Mouse (Mus musculus) liver, embryonic 16.5 days (tissue): ENCODE data around the gene Gse1. TPM values are rescaled to one million over a fixed set of nuclear protein-coding genes. Genes with fewer than 3 reads are reported as not detected.
"Not testable (repeated sequence)": the region's sequence is repeated elsewhere in the genome, so short reads cannot be mapped to it uniquely, and the experiment has no call there.

ENCODE experiments used
- ATAC-seq: fragments of 200-750 bp; cut with Nextera tagmentation; 2 replicates; pipeline ENCODE4 v1.8.0; 2017; ENCODE audit warnings: low read depth, mild to moderate bottlenecking, moderate number of reproducible peaks, moderate library complexity
- H3K27ac ChIP-seq: fragments of 300-500 bp; sonication (generic); 2 replicates; pipeline ENCODE4 v1.5.1; 2014; ENCODE audit warnings: mild to moderate bottlenecking, low read length
- H3K27me3 ChIP-seq: fragments of 300-500 bp; sonication (generic); 2 replicates; pipeline ENCODE4 v1.6.1; 2014; ENCODE audit warnings: low read depth, low read length, mixed read lengths; ENCODE audit not compliant: control insufficient read depth, insufficient read depth
- H3K36me3 ChIP-seq: fragments of 300-500 bp; sonication (generic); 2 replicates; pipeline ENCODE4 v1.6.1; 2014; ENCODE audit warnings: mild to moderate bottlenecking; ENCODE audit not compliant: control insufficient read depth, insufficient read depth
- H3K4me1 ChIP-seq: fragments of 300-500 bp; sonication (generic); 2 replicates; pipeline ENCODE4 v1.6.1; 2014; ENCODE audit warnings: low read depth, low read length, mixed read lengths; ENCODE audit not compliant: control insufficient read depth
- H3K4me2 ChIP-seq: fragments of 300-500 bp; sonication (generic); 2 replicates; pipeline ENCODE4 v1.6.1; 2014; ENCODE audit warnings: low read depth, low read length, mixed read lengths
- H3K4me3 ChIP-seq: fragments of 300-500 bp; sonication (generic); 2 replicates; pipeline ENCODE4 v1.5.1; 2014; ENCODE audit warnings: low read depth, mild to moderate bottlenecking, low read length
- H3K9ac ChIP-seq: fragments of 300-500 bp; sonication (generic); 2 replicates; pipeline ENCODE4 v1.6.1; 2014; ENCODE audit warnings: low read depth, low read length
- H3K9me3 ChIP-seq: fragments of 300-500 bp; sonication (generic); replicated peaks from 2 replicates; pipeline ENCODE4 v1.6.1; 2016; ENCODE audit warnings: low read length; ENCODE audit not compliant: control insufficient read depth
- WGBS: fragments of 180-500 bp; shearing (Covaris S2); extraction: QIAGEN DNeasy Blood & Tissue Kit; methylation state at CpG from one replicate; pipeline ENCODE4 v1.1.7; 2014; ENCODE audit not compliant: insufficient replicate concordance; 5-methylcytosine and 5-hydroxymethylcytosine counted together
- polyA plus RNA-seq: library from polyadenylated mRNA; unstranded; fragments of >200 nt; fragmentation: Nextera tagmentation; extraction: Ambion mirVana; gene quantifications from 2 replicates; pipeline ENCODE4 v1.2.1, GENCODE M21; 2015

Gene Gse1
- polyA plus RNA-seq, 1 experiment from 2014 or later, result 9.5 TPM

- not testable (repeated sequence) for H3K27me3 ChIP-seq, H3K4me2 ChIP-seq, H3K9me3 ChIP-seq, ATAC-seq, H3K27ac ChIP-seq, H3K4me3 ChIP-seq, H3K9ac ChIP-seq, H3K36me3 ChIP-seq
- WGBS, result 48% methylated on average over 3 of the region's 3 CpGs
- peaks cover 23% of the 10 kb centered on the region for H3K4me1 ChIP-seq
Observed at GRCm38 (mm10) chr8:120334261-120334660, 106.0 kb downstream of the Gse1 start.

- ATAC-seq, result no peak
- peaks cover 22% of the 10 kb centered on the region for H3K4me1 ChIP-seq
- no peak overlapping the region for H3K9ac ChIP-seq
- H3K9me3 ChIP-seq, result no peaks in the 10 kb centered on the region; the same call in 1 of the 2 replicates
- H3K4me2 ChIP-seq, result peak overlapping the region; percentile 49; the same call in 1 of the 2 replicates
- 13% methylated on average over 5 of the region's 5 CpGs for WGBS
- H3K4me3 ChIP-seq, result no peak overlapping the region
- H3K36me3 ChIP-seq, result no peaks in the 10 kb centered on the region
- H3K27ac ChIP-seq, result peak overlapping the region; percentile 34; the same call in 1 of the 2 replicates
- no peaks in the 10 kb centered on the region; the same call in 1 of the 2 replicates for H3K27me3 ChIP-seq
Observed at GRCm38 (mm10) chr8:120334878-120335261, 106.6 kb downstream of the Gse1 start.

- Histone ChIP-seq H3K4me2 (peak overlapping the region; percentile 49), H3K9me3 (no peaks in the 10 kb centered on the region; the same call in 1 of the 2 replicates), H3K9ac (peak overlapping the region; percentile 46), H3K4me3 (peak overlapping the region; percentile 13), H3K36me3 (no peaks in the 10 kb centered on the region), H3K4me1 (peaks cover 22% of the 10 kb centered on the region), H3K27ac (peak overlapping the region; percentile 34), H3K27me3 (no peaks in the 10 kb centered on the region; the same call in 1 of the 2 replicates)
- WGBS, result 5% methylated on average over 17 of the region's 17 CpGs
- no peak for ATAC-seq
Observed at GRCm38 (mm10) chr8:120335262-120336086, 107.2 kb downstream of the Gse1 start.

GRCm38 (mm10) chr8:120336087-120336380 is 107.8 kb downstream of the Gse1 start:
- Histone ChIP-seq H3K4me2 (peak overlapping the region; percentile 49), H3K9ac (no peak overlapping the region; the same call in 1 of the 2 replicates), H3K36me3 (no peaks in the 10 kb centered on the region), H3K4me3 (peak overlapping the region; percentile 13), H3K27ac (no peak overlapping the region), H3K4me1 (peaks cover 22% of the 10 kb centered on the region), H3K9me3 (no peaks in the 10 kb centered on the region; the same call in 1 of the 2 replicates), H3K27me3 (no peaks in the 10 kb centered on the region; the same call in 1 of the 2 replicates)
- WGBS, result 2% methylated on average over 9 of the region's 9 CpGs
- peak; percentile 25 for ATAC-seq

- Histone ChIP-seq H3K9ac (no peak overlapping the region), H3K4me2 (no peak overlapping the region), H3K9me3 (no peaks in the 10 kb centered on the region; the same call in 1 of the 2 replicates), H3K27me3 (no peaks in the 10 kb centered on the region; the same call in 1 of the 2 replicates), H3K36me3 (no peaks in the 10 kb centered on the region), H3K4me3 (no peak overlapping the region), H3K27ac (no peak overlapping the region), H3K4me1 (peaks cover 22% of the 10 kb centered on the region)
- no peak for ATAC-seq
- WGBS, result 28% methylated on average over 5 of the region's 5 CpGs
Observed at GRCm38 (mm10) chr8:120336909-120337555, 108.8 kb downstream of the Gse1 start.

GRCm38 (mm10) chr8:120337627-120338026 is 109.4 kb downstream of the Gse1 start:
- H3K4me3 ChIP-seq, result no peak overlapping the region
- ATAC-seq, result no peak
- H3K27me3 ChIP-seq, result no peaks in the 10 kb centered on the region; the same call in 1 of the 2 replicates
- H3K9ac ChIP-seq, result no peak overlapping the region
- no peak overlapping the region for H3K4me2 ChIP-seq
- no peaks in the 10 kb centered on the region for H3K36me3 ChIP-seq
- peaks cover 20% of the 10 kb centered on the region for H3K4me1 ChIP-seq
- H3K27ac ChIP-seq, result no peak overlapping the region
- WGBS, result 70% methylated on average over 5 of the region's 5 CpGs
- H3K9me3 ChIP-seq, result no peaks in the 10 kb centered on the region; the same call in 1 of the 2 replicates

- no peaks in the 10 kb centered on the region; the same call in 1 of the 2 replicates for H3K27me3 ChIP-seq
Observed at GRCm38 (mm10) chr8:120338678-120339077, 110.4 kb downstream of the Gse1 start.

GRCm38 (mm10) chr8:120339743-120340142 is 111.5 kb downstream of the Gse1 start:
- ATAC-seq, result no peak
- Histone ChIP-seq H3K4me3 (no peak overlapping the region), H3K4me1 (peaks cover 33% of the 10 kb centered on the region), H3K27ac (no peak overlapping the region), H3K9ac (no peak overlapping the region), H3K36me3 (no peaks in the 10 kb centered on the region), H3K27me3 (no peaks in the 10 kb centered on the region; the same call in 1 of the 2 replicates), H3K4me2 (no peak overlapping the region), H3K9me3 (no peaks in the 10 kb centered on the region; the same call in 1 of the 2 replicates)
- 59% methylated on average over 7 of the region's 8 CpGs for WGBS

More at GRCm38 (mm10) chr8:120338678-120339077, 110.4 kb downstream of the Gse1 start:
- ATAC-seq, result no peak
- no peaks in the 10 kb centered on the region; the same call in 1 of the 2 replicates for H3K9me3 ChIP-seq
- no peak overlapping the region for H3K4me2 ChIP-seq
- H3K4me1 ChIP-seq, result peaks cover 25% of the 10 kb centered on the region
- 77% methylated on average over 7 of the region's 7 CpGs for WGBS
- no peaks in the 10 kb centered on the region for H3K36me3 ChIP-seq
- H3K4me3 ChIP-seq, result no peak overlapping the region
- no peak overlapping the region for H3K9ac ChIP-seq
- H3K27ac ChIP-seq, result no peak overlapping the region

- WGBS, result 62% methylated on average over 10 of the region's 10 CpGs
- no peak for ATAC-seq
- H3K27me3 ChIP-seq, result no peaks in the 10 kb centered on the region
- H3K9me3 ChIP-seq, result no peaks in the 10 kb centered on the region; the same call in 1 of the 2 replicates
- H3K4me1 ChIP-seq, result peaks cover 19% of the 10 kb centered on the region
- H3K4me2 ChIP-seq, result no peak overlapping the region
- H3K9ac ChIP-seq, result no peak overlapping the region
- no peak overlapping the region for H3K4me3 ChIP-seq
- H3K27ac ChIP-seq, result no peak overlapping the region
- H3K36me3 ChIP-seq, result no peaks in the 10 kb centered on the region
Observed at GRCm38 (mm10) chr8:120341124-120341523, 112.9 kb downstream of the Gse1 start.
